Mouse (Mus musculus): Measurements from ENCODE around the gene Fam98c. TPM values are rescaled to one million over a fixed set of nuclear protein-coding genes. Genes with fewer than 3 reads are reported as not detected.

Gene Fam98c
- total and polyA plus RNA-seq, 3 experiments, result 14.1 to 15.2 (median 14.5) TPM

DNA sequence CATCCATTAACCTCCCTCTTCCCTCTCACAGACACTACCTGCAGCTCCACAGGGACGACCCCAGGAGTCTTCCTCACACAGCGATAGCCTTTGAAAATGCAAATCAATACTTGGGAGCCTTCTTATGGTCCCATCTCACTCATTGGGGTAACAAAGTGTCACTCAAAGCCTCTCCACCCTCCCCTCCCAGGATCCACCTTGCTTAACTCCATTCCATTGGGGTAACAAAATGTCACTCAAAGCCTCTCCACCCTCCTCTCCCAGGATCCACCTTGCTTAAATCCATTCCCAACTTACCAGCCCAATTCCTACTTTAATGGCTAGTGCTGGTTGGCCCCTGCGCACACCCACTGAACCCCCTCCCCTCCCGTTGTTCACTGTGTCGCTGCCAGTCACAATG, 2.2 kb upstream of the Fam98c start:
- peaks cover 9 to 24% of the 10 kb centered on the region in 2 experiments for H3K4me1 ChIP-seq (ENCODE audit: control insufficient read depth in 1 of 2, insufficient read depth in 2 of 2)
- DNase-seq (ENCODE audit: extremely low read depth), result no peak
- no peak overlapping the region for H3K9ac ChIP-seq (ENCODE audit: insufficient read depth, low read depth)
- dilution Hi-C loops (cut with MboI; ENCODE audit: extremely low pct_ligation_motif_present, extremely low pct_unique_long_range_greater_than_20kb, low sequenced_read_pairs) (no loop called here), in situ Hi-C loops (cut with MboI; ENCODE audit: low pct_ligation_motif_present, low pct_unique_long_range_greater_than_20kb, low sequenced_read_pairs) (no loop called here)
- no peaks in the 10 kb centered on the region for H3K27me3 ChIP-seq (replicated peaks)
- peaks cover 6% of the 10 kb centered on the region for H3K9me3 ChIP-seq (replicated peaks; ENCODE audit: low read length)
- no peaks in the 10 kb centered on the region for H3K79me2 ChIP-seq (replicated peaks; ENCODE audit: control insufficient read depth, extremely low read depth, insufficient read depth, poor library complexity, severe bottlenecking)
- TF ChIP-seq MEF2A (IDR thresholded peaks at IDR 0.05; ENCODE audit: borderline replicate concordance, low read depth, low read length), result no peak
- no peak for TF ChIP-seq MAFK (IDR thresholded peaks at IDR 0.05; ENCODE audit: insufficient replicate concordance, low read length)
- TF ChIP-seq ZMIZ1 (IDR thresholded peaks at IDR 0.05; ENCODE audit: low read depth, low read length), result no peak
- no peak for TF ChIP-seq CHD2 (IDR thresholded peaks at IDR 0.05; ENCODE audit: low read length)
- TF ChIP-seq ZKSCAN1 (IDR thresholded peaks at IDR 0.05; ENCODE audit: borderline replicate concordance, low read depth, low read length), result no peak
- TF ChIP-seq SMC3 (IDR thresholded peaks at IDR 0.05; ENCODE audit: low read depth, low read length), result no peak
- TF ChIP-seq HCFC1 (IDR thresholded peaks at IDR 0.05; ENCODE audit: low read depth, low read length), result no peak
- TF ChIP-seq BHLHE40 (IDR thresholded peaks at IDR 0.05; ENCODE audit: low read depth, low read length), result no peak
- no peak for TF ChIP-seq MYC (IDR thresholded peaks at IDR 0.05; ENCODE audit: low read depth, low read length)
- TF ChIP-seq NRF1 (IDR thresholded peaks at IDR 0.05; ENCODE audit: low read depth, low read length), result no peak
- no peak for TF ChIP-seq JUND (conservative IDR thresholded peaks at IDR 0.05; ENCODE audit: low read depth, low read length)
- no peak for TF ChIP-seq RAD21 (IDR thresholded peaks at IDR 0.05; ENCODE audit: low read depth, low read length)
- TF ChIP-seq POLR2A (IDR thresholded peaks at IDR 0.05; ENCODE audit: low read depth, low read length), result no peak
- no peak for TF ChIP-seq MAX (IDR thresholded peaks at IDR 0.05; ENCODE audit: low read length)
- H3K4me3 ChIP-seq (replicated peaks in 1 of 3; ENCODE audit: low read depth in 2 of 3, low read length in 2 of 3, poor library complexity in 1 of 3), result no peak overlapping the region
- peaks cover 11 to 35% of the 10 kb centered on the region in 2 experiments for H3K36me3 ChIP-seq (replicated peaks in 1 of 2; ENCODE audit: control insufficient read depth in 1 of 2, insufficient read depth in 1 of 2, low read length in 1 of 2)
- H3K27ac ChIP-seq (ENCODE audit: insufficient read depth, low read depth), result no peak overlapping the region
- H3K4me2 ChIP-seq (ENCODE audit: insufficient read depth, low read depth, poor library complexity, severe bottlenecking), result no peak overlapping the region

DNA sequence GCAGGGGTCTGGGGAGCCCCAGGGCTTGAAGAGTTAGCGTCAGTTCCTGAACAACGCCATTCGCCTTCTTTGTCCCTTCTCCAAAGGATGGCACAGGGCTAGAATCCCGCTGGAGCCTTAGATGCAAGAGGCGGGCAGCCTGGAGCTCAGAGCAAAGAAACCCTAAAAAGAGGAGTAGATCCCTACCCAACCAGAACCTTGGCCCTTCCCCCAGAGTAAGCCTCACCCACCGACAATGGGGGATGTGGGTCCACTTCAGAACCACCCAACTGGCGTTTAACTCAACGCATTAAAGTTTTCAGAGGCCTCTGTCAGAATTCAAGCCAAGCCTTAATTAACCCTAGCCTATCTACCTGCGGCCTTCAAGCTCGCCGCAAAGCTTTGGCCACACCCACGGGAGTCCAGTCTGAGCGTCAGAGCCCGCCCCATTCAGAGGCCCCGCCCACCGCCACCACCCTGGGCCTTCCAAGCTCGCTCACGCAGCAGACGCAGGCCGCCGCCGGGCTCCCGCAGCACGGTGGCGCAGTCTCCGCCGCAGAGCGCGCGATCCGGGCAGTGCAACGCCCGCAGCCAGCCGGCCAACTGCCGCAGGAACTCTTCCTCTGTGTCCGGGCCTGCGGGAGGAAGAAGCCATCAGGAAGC, 717 bp downstream of the Fam98c start:
- in situ Hi-C loops (cut with MboI; ENCODE audit: low pct_ligation_motif_present, low pct_unique_long_range_greater_than_20kb, low sequenced_read_pairs) (no loop called here), dilution Hi-C loops (cut with MboI; ENCODE audit: extremely low pct_ligation_motif_present, extremely low pct_unique_long_range_greater_than_20kb, low sequenced_read_pairs) (no loop called here)
- peak; percentile 88 for DNase-seq (ENCODE audit: extremely low read depth)
- H3K36me3 ChIP-seq (replicated peaks in 1 of 2; ENCODE audit: control insufficient read depth in 1 of 2, insufficient read depth in 1 of 2, low read length in 1 of 2), result peaks cover 4 to 27% of the 10 kb centered on the region in 2 experiments
- H3K4me3 ChIP-seq (replicated peaks in 1 of 3; ENCODE audit: low read depth in 2 of 3, low read length in 2 of 3, poor library complexity in 1 of 3), result peak overlapping the region; percentile 75 to 88 (median 85)
- H3K27ac ChIP-seq (ENCODE audit: insufficient read depth, low read depth), result peak overlapping the region; percentile 32
- H3K4me2 ChIP-seq (ENCODE audit: insufficient read depth, low read depth, poor library complexity, severe bottlenecking), result peak overlapping the region; percentile 76; the same call in 1 of the 2 replicates
- H3K79me2 ChIP-seq (replicated peaks; ENCODE audit: control insufficient read depth, extremely low read depth, insufficient read depth, poor library complexity, severe bottlenecking), result no peaks in the 10 kb centered on the region
- H3K9me3 ChIP-seq (replicated peaks; ENCODE audit: low read length), result peaks cover 6% of the 10 kb centered on the region
- TF ChIP-seq MXI1 (IDR thresholded peaks at IDR 0.05; ENCODE audit: low read depth, low read length) (no peak), USF1 (IDR thresholded peaks at IDR 0.05; ENCODE audit: low read depth, low read length) (no peak), TCF12 (IDR thresholded peaks at IDR 0.05; ENCODE audit: low read depth, low read length) (0 out of 2 replicates have a peak, but pooled peaks have one; percentile 8), JUND (conservative IDR thresholded peaks at IDR 0.05; ENCODE audit: low read depth, low read length) (no peak), MYC (IDR thresholded peaks at IDR 0.05; ENCODE audit: low read depth, low read length) (no peak), ELF1 (IDR thresholded peaks at IDR 0.05; ENCODE audit: low read depth, low read length) (no peak), IRF4 (IDR thresholded peaks at IDR 0.05; ENCODE audit: low read depth, low read length) (0 out of 2 replicates have a peak, but pooled peaks have one; percentile 1), POLR2A (IDR thresholded peaks at IDR 0.05; ENCODE audit: low read depth, low read length) (peak; percentile 76), NELFE (IDR thresholded peaks at IDR 0.05; ENCODE audit: low read depth, low read length) (peak; percentile 16; the same call in 1 of the 2 replicates), CHD1 (IDR thresholded peaks at IDR 0.05; ENCODE audit: low read depth, low read length) (no peak), ZMIZ1 (IDR thresholded peaks at IDR 0.05; ENCODE audit: low read depth, low read length) (0 out of 2 replicates have a peak, but pooled peaks have one; percentile 26)
- peak overlapping the region; percentile 61 for H3K9ac ChIP-seq (ENCODE audit: insufficient read depth, low read depth)
- no peaks in the 10 kb centered on the region for H3K27me3 ChIP-seq (replicated peaks)
- peaks cover 5 to 12% of the 10 kb centered on the region in 2 experiments; a peak in 2 of 4 replicates for H3K4me1 ChIP-seq (ENCODE audit: control insufficient read depth in 1 of 2, insufficient read depth in 2 of 2)

Data from CH12.LX (cell line).